Comparison of ENCODE assay signal across 8 mouse cellular contexts in genomic region chr3:90509747-90510123, GRCm38 (mm10). TPM values are rescaled to one million over a fixed set of nuclear protein-coding genes. Genes with fewer than 3 reads are reported as not detected.
DNase-seq lines count a peak whose midpoint lies in the region; ATAC-seq and TF ChIP-seq lines count a peak whose summit lies in the region.

No protein-coding gene starts in this region.

- H3K9me3 ChIP-seq in CH12.LX (replicated peaks; ENCODE audit: low read length) = no peaks in the 10 kb centered on the region
- no peaks in the 10 kb centered on the region for H3K9me3 ChIP-seq in forebrain, embryonic 15.5 days
- no peaks in the 10 kb centered on the region for H3K9me3 ChIP-seq in liver, embryonic 15.5 days (replicated peaks)

- H3K36me3 ChIP-seq in heart, adult 2 months (ENCODE audit: control insufficient read depth, insufficient read depth, low read length) = peaks cover 30% of the 10 kb centered on the region
- H3K36me3 ChIP-seq in CH12.LX (replicated peaks in 1 of 2; ENCODE audit: control insufficient read depth in 1 of 2, insufficient read depth in 1 of 2, low read length in 1 of 2) = peaks cover 20 to 36% of the 10 kb centered on the region in 2 experiments
- H3K36me3 ChIP-seq in forebrain, embryonic 15.5 days = peaks cover 26% of the 10 kb centered on the region
- H3K36me3 ChIP-seq in liver, embryonic 15.5 days (replicated peaks) = peaks cover 34% of the 10 kb centered on the region

- peak overlapping the region; percentile 35; the same call in 1 of the 2 replicates for H3K4me3 ChIP-seq in heart, adult 2 months
- peak overlapping the region; percentile 8 to 86 (median 78) for H3K4me3 ChIP-seq in CH12.LX (replicated peaks in 1 of 3; ENCODE audit: low read depth in 2 of 3, low read length in 2 of 3, poor library complexity in 1 of 3)
- H3K4me3 ChIP-seq in forebrain, embryonic 15.5 days = peak overlapping the region; percentile 99
- peak overlapping the region; percentile 84 for H3K4me3 ChIP-seq in liver, embryonic 15.5 days (replicated peaks)

- H3K79me2 ChIP-seq in heart, adult 2 months (replicated peaks; ENCODE audit: control insufficient read depth, insufficient read depth, low read length) = peaks cover 3% of the 10 kb centered on the region; the same call in 1 of the 2 replicates
- H3K79me2 ChIP-seq in CH12.LX (replicated peaks; ENCODE audit: control insufficient read depth, extremely low read depth, insufficient read depth, poor library complexity, severe bottlenecking) = peaks cover 32% of the 10 kb centered on the region

- intact Hi-C loops in heart, adult 2 months (cut with DNase I) = loop anchor here (2.0 kb wide), 2 partner anchors 19 to 33 kb away; partner anchors contain the start of genes Ilf2 and Snapin
- intact Hi-C loops in heart, postnatal 36 days (cut with DNase I) = loop anchor here (2.0 kb wide), 1 partner anchor 19 kb away; the partner anchor contains the start of gene Snapin

- no peak for TF ChIP-seq POLR2A in heart, adult 2 months (IDR thresholded peaks at IDR 0.05; ENCODE audit: insufficient read depth, low read depth, low read length)
- TF ChIP-seq POLR2A in CH12.LX (IDR thresholded peaks at IDR 0.05; ENCODE audit: low read depth, low read length) = no peak

- peaks cover 3% of the 10 kb centered on the region for H3K4me1 ChIP-seq in heart, adult 2 months (ENCODE audit: control insufficient read depth, insufficient read depth, low read length)
- peaks cover 0 to 41% of the 10 kb centered on the region in 2 experiments; a peak in 2 of 4 replicates for H3K4me1 ChIP-seq in CH12.LX (ENCODE audit: control insufficient read depth in 1 of 2, insufficient read depth in 2 of 2)
- peaks cover 40% of the 10 kb centered on the region for H3K4me1 ChIP-seq in forebrain, embryonic 15.5 days
- H3K4me1 ChIP-seq in liver, embryonic 15.5 days (replicated peaks) = peaks cover 36% of the 10 kb centered on the region

- ATAC-seq in forebrain, embryonic 15.5 days (replicated peaks) = peak; percentile 12
- ATAC-seq in liver, embryonic 15.5 days (ENCODE audit: insufficient read depth) = no peak

- in situ Hi-C loops in CH12.LX (cut with MboI; ENCODE audit: low pct_ligation_motif_present, low pct_unique_long_range_greater_than_20kb, low sequenced_read_pairs) = loop anchor here (5.0 kb wide), 1 partner anchor 103 kb away; the partner anchor contains the start of gene S100a6

- DNase-seq in heart, adult 2 months = no peak
- no peak for DNase-seq in heart, postnatal 36 days
- no peak for DNase-seq in CH12.LX (ENCODE audit: extremely low read depth)
- no peak for DNase-seq in layer of hippocampus, adult 11-12 months (ENCODE audit: low spot score)
- DNase-seq in cerebellum, adult 18-20 months = no peak
- DNase-seq in retina, postnatal 1 day = no peak

- H3K27ac ChIP-seq in heart, adult 2 months = peak overlapping the region; percentile 91
- H3K27ac ChIP-seq in CH12.LX (ENCODE audit: insufficient read depth, low read depth) = peak overlapping the region; percentile 45
- H3K27ac ChIP-seq in forebrain, embryonic 15.5 days (replicated peaks) = peak overlapping the region; percentile 95
- peak overlapping the region; percentile 77 for H3K27ac ChIP-seq in liver, embryonic 15.5 days (replicated peaks)

- dilution Hi-C loops in CH12.LX (cut with MboI; ENCODE audit: extremely low pct_ligation_motif_present, extremely low pct_unique_long_range_greater_than_20kb, low sequenced_read_pairs) = no loop called here

- TF ChIP-seq CTCF in heart, adult 2 months (IDR thresholded peaks at IDR 0.05) = no peak
- TF ChIP-seq CTCF in CH12.LX (conservative IDR thresholded peaks at IDR 0.05 in 1 of 2, IDR thresholded peaks at IDR 0.05 in 1 of 2; ENCODE audit: low read depth in 2 of 2, low read length in 2 of 2) = no peak

- H3K27me3 ChIP-seq in heart, adult 2 months (ENCODE audit: control insufficient read depth, insufficient read depth, low read length) = no peaks in the 10 kb centered on the region
- H3K27me3 ChIP-seq in CH12.LX (replicated peaks) = no peaks in the 10 kb centered on the region
- peaks cover 4% of the 10 kb centered on the region; the same call in 1 of the 2 replicates for H3K27me3 ChIP-seq in forebrain, embryonic 15.5 days
- H3K27me3 ChIP-seq in liver, embryonic 15.5 days = peaks cover 15% of the 10 kb centered on the region

- WGBS in heart, adult 2 months = 26% methylated on average over 2 of the region's 2 CpGs
- 11% methylated on average over 2 of the region's 2 CpGs for WGBS in forebrain, embryonic 15.5 days
- 9% methylated on average over 2 of the region's 2 CpGs for WGBS in liver, embryonic 15.5 days (ENCODE audit: insufficient replicate concordance)

- TF ChIP-seq EP300 in heart, adult 2 months (IDR thresholded peaks at IDR 0.05; ENCODE audit: insufficient read depth, low read depth, low read length) = no peak
- TF ChIP-seq EP300 in CH12.LX (IDR thresholded peaks at IDR 0.05; ENCODE audit: low read length) = no peak

- H3K9ac ChIP-seq in heart, adult 2 months (ENCODE audit: low read depth, low read length) = no peak overlapping the region
- peak overlapping the region; percentile 50 for H3K9ac ChIP-seq in CH12.LX (ENCODE audit: insufficient read depth, low read depth)
- H3K9ac ChIP-seq in forebrain, embryonic 15.5 days (replicated peaks) = no peak overlapping the region
- no peak overlapping the region for H3K9ac ChIP-seq in liver, embryonic 15.5 days

- no peak for TF ChIP-seq RAD21 in CH12.LX (IDR thresholded peaks at IDR 0.05; ENCODE audit: low read depth, low read length)

- H3K4me2 ChIP-seq in CH12.LX (ENCODE audit: insufficient read depth, low read depth, poor library complexity, severe bottlenecking) = peak overlapping the region; percentile 73
- peak overlapping the region; percentile 44 for H3K4me2 ChIP-seq in forebrain, embryonic 15.5 days (replicated peaks)
- peak overlapping the region; percentile 84 for H3K4me2 ChIP-seq in liver, embryonic 15.5 days

TF ChIP-seq in CH12.LX, 34 proteins besides CTCF, POLR2A, EP300 and RAD21:
- no peak for TF ChIP-seq ZNF384 (IDR thresholded peaks at IDR 0.05; ENCODE audit: low read depth, low read length)
- TF ChIP-seq BHLHE40 (IDR thresholded peaks at IDR 0.05; ENCODE audit: low read depth, low read length) = no peak
- TF ChIP-seq ETS1 (conservative IDR thresholded peaks at IDR 0.05; ENCODE audit: low read depth, low read length) = no peak
- 0 out of 2 replicates have a peak, but pooled peaks have one; percentile 1 for TF ChIP-seq MYC (IDR thresholded peaks at IDR 0.05; ENCODE audit: low read depth, low read length)
- TF ChIP-seq MXI1 (IDR thresholded peaks at IDR 0.05; ENCODE audit: low read depth, low read length) = no peak
- TF ChIP-seq UBTF (IDR thresholded peaks at IDR 0.05; ENCODE audit: low read depth, low read length) = no peak
- TF ChIP-seq SIN3A (IDR thresholded peaks at IDR 0.05; ENCODE audit: low read length) = no peak

RNA-seq across cellular contexts. Expression of gene Chtop, which starts 0.4 kb away (rescaled TPM):
- 10 to 100 TPM; 90.0 to 93.0 TPM for total RNA-seq in heart, adult 2 months (2021)
- 30.4 and 51.4 TPM in 2 replicates for polyA plus RNA-seq in heart, adult 2 months (2012; rRNA removed)
- total RNA-seq in heart, postnatal 36 days (2021) = 100 to 1,000 TPM in 1 of 2 experiments, 10 to 100 TPM in 1; 92.7 to 106 TPM
- 88.5 and 106 TPM in 2 replicates for total RNA-seq in CH12.LX (2012; rRNA removed)
- 130 and 134 TPM in 2 replicates for total RNA-seq in CH12.LX (2014; rRNA removed)
- 126 and 137 TPM in 2 replicates for polyA plus RNA-seq in CH12.LX (2012; ENCODE audit: insufficient read length, low read depth)
- polyA plus RNA-seq in forebrain, embryonic 15.5 days (2015; fragmentation: Nextera tagmentation; extraction: Ambion mirVana) = 219 and 224 TPM in 2 replicates
- polyA plus RNA-seq in liver, embryonic 15.5 days (2015; fragmentation: Nextera tagmentation; extraction: Ambion mirVana) = 49.8 and 51.6 TPM in 2 replicates

RNA-seq across cellular contexts. Expression of gene S100a1, which starts 4.5 kb away (rescaled TPM):
- 1,000 to 10,000 TPM in 1 of 2 experiments, 100 to 1,000 TPM in 1; 871 to 1,070 TPM for total RNA-seq in heart, adult 2 months (2021)
- polyA plus RNA-seq in heart, adult 2 months (2012; rRNA removed) = 1,425 and 1,426 TPM in 2 replicates
- 100 to 1,000 TPM; 897 to 921 TPM for total RNA-seq in heart, postnatal 36 days (2021)
- total RNA-seq in CH12.LX (2012; rRNA removed) (8.9 and 13.2 TPM in 2 replicates), CH12.LX (2014; rRNA removed) (2.6 and 3.8 TPM in 2 replicates)
- polyA plus RNA-seq in CH12.LX (2012; ENCODE audit: insufficient read length, low read depth) = 2.7 and 5.0 TPM in 2 replicates
- 9.0 and 11.4 TPM in 2 replicates for polyA plus RNA-seq in forebrain, embryonic 15.5 days (2015; fragmentation: Nextera tagmentation; extraction: Ambion mirVana)
- 24.3 and 24.4 TPM in 2 replicates for polyA plus RNA-seq in liver, embryonic 15.5 days (2015; fragmentation: Nextera tagmentation; extraction: Ambion mirVana)

RNA-seq across cellular contexts. Expression of gene S100a13, which starts 4.5 kb away (rescaled TPM):
- total RNA-seq in heart, adult 2 months (2021) = 10 to 100 TPM; 28.3 to 29.6 TPM
- polyA plus RNA-seq in heart, adult 2 months (2012; rRNA removed) = 56.7 and 78.0 TPM in 2 replicates
- 10 to 100 TPM; 31.2 to 32.1 TPM for total RNA-seq in heart, postnatal 36 days (2021)
- total RNA-seq in CH12.LX (2012; rRNA removed) (35.5 and 37.1 TPM in 2 replicates), CH12.LX (2014; rRNA removed) (37.1 and 41.6 TPM in 2 replicates)
- 19.3 and 22.1 TPM in 2 replicates for polyA plus RNA-seq in CH12.LX (2012; ENCODE audit: insufficient read length, low read depth)
- polyA plus RNA-seq in forebrain, embryonic 15.5 days (2015; fragmentation: Nextera tagmentation; extraction: Ambion mirVana) = 8.1 and 8.5 TPM in 2 replicates
- polyA plus RNA-seq in liver, embryonic 15.5 days (2015; fragmentation: Nextera tagmentation; extraction: Ambion mirVana) = 16.1 and 18.9 TPM in 2 replicates

RNA-seq across cellular contexts. Expression of gene S100a14, which starts 16.9 kb away (rescaled TPM):
- under 1 TPM; 0.23 to 0.50 TPM for total RNA-seq in heart, adult 2 months (2021)
- 0.57 TPM in 1 of 2 replicates, not detected in the other for polyA plus RNA-seq in heart, adult 2 months (2012; rRNA removed)
- total RNA-seq in heart, postnatal 36 days (2021) = under 1 TPM; 0.46 to 0.53 TPM
- total RNA-seq in CH12.LX (2012; rRNA removed) (not detected in 2 replicates), CH12.LX (2014; rRNA removed) (not detected in 2 replicates)
- polyA plus RNA-seq in CH12.LX (2012; ENCODE audit: insufficient read length, low read depth) = not detected in 2 replicates
- not detected in 2 replicates for polyA plus RNA-seq in forebrain, embryonic 15.5 days (2015; fragmentation: Nextera tagmentation; extraction: Ambion mirVana)
- not detected in 2 replicates for polyA plus RNA-seq in liver, embryonic 15.5 days (2015; fragmentation: Nextera tagmentation; extraction: Ambion mirVana)

RNA-seq across cellular contexts. Expression of gene Snapin, which starts 18.9 kb away (rescaled TPM):
- total RNA-seq in heart, adult 2 months (2021) = 10 to 100 TPM; 60.0 to 71.3 TPM
- 50.7 and 89.1 TPM in 2 replicates for polyA plus RNA-seq in heart, adult 2 months (2012; rRNA removed)
- total RNA-seq in heart, postnatal 36 days (2021) = 10 to 100 TPM; 61.0 to 71.3 TPM
- total RNA-seq in CH12.LX (2012; rRNA removed) (18.4 and 18.9 TPM in 2 replicates), CH12.LX (2014; rRNA removed) (39.8 and 42.0 TPM in 2 replicates)
- 33.0 and 37.8 TPM in 2 replicates for polyA plus RNA-seq in CH12.LX (2012; ENCODE audit: insufficient read length, low read depth)
- 76.1 and 81.8 TPM in 2 replicates for polyA plus RNA-seq in forebrain, embryonic 15.5 days (2015; fragmentation: Nextera tagmentation; extraction: Ambion mirVana)
- polyA plus RNA-seq in liver, embryonic 15.5 days (2015; fragmentation: Nextera tagmentation; extraction: Ambion mirVana) = 16.2 and 17.8 TPM in 2 replicates

Comparison
In these comparisons a context has a peak if more than half of its experiments do, and no peak if none do; other contexts are left out.
1. H3K27ac ChIP-seq: peak in every context shown above with its lines; median percentile 95 in forebrain, embryonic 15.5 days; 91 in heart, adult 2 months; 77 in liver, embryonic 15.5 days; 45 in CH12.LX.
2. H3K4me3 ChIP-seq: peak in every context shown above with its lines; median percentile 99 in forebrain, embryonic 15.5 days; 84 in liver, embryonic 15.5 days; 78 in CH12.LX; 35 in heart, adult 2 months.
3. RNA of gene S100a1, which starts 4.5 kb away (polyA plus RNA-seq): 1,425 to 1,426 TPM in heart, adult 2 months; 24.3 to 24.4 TPM in liver, embryonic 15.5 days, 9.0 to 11.4 TPM in forebrain, embryonic 15.5 days and 2.7 to 5.0 TPM in CH12.LX; every median in the first group is over 10 times any median in the second.
4. Peak in every context shown above with its lines, with median percentiles within 50 percentile points of each other: H3K4me2 ChIP-seq.